Mouse (Mus musculus) gonadal fat pad, adult 2 months (tissue): ENCODE results near the gene Efr3b. TPM values are rescaled to one million over a fixed set of nuclear protein-coding genes. Genes with fewer than 3 reads are reported as not detected.

ENCODE experiments used
- polyA plus RNA-seq: library from polyadenylated mRNA; depleted of rRNA; stranded (reverse); fragments of >200 nt; gene quantifications from 2 replicates; pipeline ENCODE4 v1.2.3, GENCODE M21; 2012; rRNA removed

The Efr3b gene
- polyA plus RNA-seq, 1 experiment, result 10.0 TPM

Other genes with a start within 250 kb of the Efr3b start
- gene Dnmt3a, start 232.9 kb downstream of the Efr3b start, polyA plus RNA-seq, result 12.0 and 13.2 TPM in 2 replicates
- gene Pomc, start 84.0 kb downstream of the Efr3b start, polyA plus RNA-seq, result 1.2 and 2.2 TPM in 2 replicates
- gene Dnajc27, start 43.7 kb upstream of the Efr3b start, polyA plus RNA-seq, result 5.6 and 6.1 TPM in 2 replicates
- 8.2 and 8.5 TPM in 2 replicates for gene Adcy3, start 94.2 kb upstream of the Efr3b start, polyA plus RNA-seq
- gene Ptrhd1, start 195.1 kb upstream of the Efr3b start, polyA plus RNA-seq, result 5.4 and 6.6 TPM in 2 replicates
- gene Cenpo, start 195.4 kb upstream of the Efr3b start, polyA plus RNA-seq, result 12.6 and 13.1 TPM in 2 replicates